27 mouse cellular contexts compared by ENCODE assay signal in the genomic region with DNA sequence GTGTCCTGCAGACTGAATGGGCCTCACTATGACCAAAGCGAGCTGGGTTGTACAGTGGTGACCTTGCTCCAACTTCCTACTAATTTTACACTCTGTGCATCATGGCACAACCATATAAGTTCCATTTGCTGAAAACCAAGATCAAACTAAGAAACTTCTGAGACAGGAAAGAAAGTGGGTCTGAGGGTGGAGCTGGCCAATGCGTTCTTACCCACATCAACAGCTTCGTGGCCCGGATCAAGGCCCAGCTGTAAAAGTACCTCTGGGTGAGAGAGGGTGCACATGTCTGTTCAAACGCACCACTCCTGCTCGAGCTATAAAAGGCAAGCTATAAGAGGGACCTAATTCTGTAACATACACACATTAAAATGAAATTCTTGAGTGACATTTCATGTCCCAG. TPM values are rescaled to one million over a fixed set of nuclear protein-coding genes. Genes with fewer than 3 reads are reported as not detected.
DNase-seq lines count a peak whose midpoint lies in the region; ATAC-seq and TF ChIP-seq lines count a peak whose summit lies in the region.
"Had no signal": no experiment of that assay in that cellular context is flagged by ENCODE, and none has a peak within 500 bp of the region (broad histone marks: within the 10 kb centered on the region; RNA-seq: fewer than 3 reads in every experiment).

No protein-coding gene starts in this region.

- H3K27ac ChIP-seq in spleen, adult 2 months (ENCODE audit: insufficient read depth, low read length), result peak overlapping the region; percentile 55; the same call in 1 of the 2 replicates
- H3K27ac ChIP-seq: embryonic facial prominence, embryonic 15.5 days; forebrain, embryonic 10.5 days; gastrocnemius, adult 2 months; hindbrain, embryonic 12.5 days had no signal

- ATAC-seq in megakaryocyte, adult 5-6 weeks (ENCODE audit: poor library complexity, severe bottlenecking), result 0 out of 2 replicates have a peak, but pooled peaks have one; percentile 21
- ATAC-seq: forebrain, embryonic 14.5 days; hindbrain, embryonic 16.5 days had no signal

- H3K27me3 ChIP-seq in spleen, adult 2 months (ENCODE audit: control insufficient read depth, insufficient read depth, low read length), result no peaks in the 10 kb centered on the region
- H3K27me3 ChIP-seq: embryonic facial prominence, embryonic 15.5 days; hindbrain, embryonic 12.5 days had no signal

- peak in 1 of 2 experiments; percentile 25 for DNase-seq in spleen, adult 2 months (ENCODE audit: low read depth in 1 of 2, low spot score in 2 of 2)
- DNase-seq in spleen, adult 18-20 months, result no peak
- DNase-seq in CD4-positive helper T cell, adult 2 months (ENCODE audit: low read depth, low spot score), result peak; percentile 76
- DNase-seq in T-cell, adult 2 months (ENCODE audit: low spot score), result peak; percentile 53
- DNase-seq in gastrocnemius, adult 8-10 months (ENCODE audit: low spot score in 2 of 2), result no peak
- DNase-seq in right cerebral cortex, postnatal 14 days, result no peak
- DNase-seq: adrenal gland, adult 8-10 months; adrenal gland, postnatal 36 days; cerebellum, adult 8-10 months; cerebellum, postnatal 14 days; embryo, embryonic 11 days; gastrocnemius, adult 2 months; gastrocnemius, postnatal 36 days; heart, adult 11 months; heart, postnatal 10 days; heart, postnatal 4 days had no signal

- H3K4me3 ChIP-seq in spleen, adult 2 months (ENCODE audit: extremely low read depth, insufficient read depth, insufficient read length), result no peak overlapping the region
- H3K4me3 ChIP-seq: embryonic facial prominence, embryonic 15.5 days; erythroblast, embryonic 14.5 days; forebrain, embryonic 10.5 days; gastrocnemius, adult 2 months; hindbrain, embryonic 12.5 days had no signal

- no peak for TF ChIP-seq CTCF in spleen, adult 2 months (IDR thresholded peaks at IDR 0.05; ENCODE audit: extremely low read depth, insufficient read depth, insufficient read length, insufficient replicate concordance)

- no peaks in the 10 kb centered on the region; the same call in 1 of the 2 replicates for H3K4me1 ChIP-seq in spleen, adult 2 months (ENCODE audit: control insufficient read depth, insufficient read depth, insufficient read length)
- H3K4me1 ChIP-seq: embryonic facial prominence, embryonic 15.5 days; forebrain, embryonic 10.5 days; hindbrain, embryonic 12.5 days had no signal

- TF ChIP-seq POLR2A in spleen, adult 2 months (IDR thresholded peaks at IDR 0.05; ENCODE audit: low read depth, low read length), result no peak

- 59% methylated on average over 6 of the region's 6 CpGs for WGBS in spleen, adult 2 months

- H3K36me3 ChIP-seq in spleen, adult 2 months (ENCODE audit: control insufficient read depth, insufficient read depth, low read length), result no peaks in the 10 kb centered on the region
- H3K36me3 ChIP-seq: embryonic facial prominence, embryonic 15.5 days; forebrain, embryonic 10.5 days; hindbrain, embryonic 12.5 days had no signal

RNA-seq across cellular contexts. Expression of a gene that starts 14.7 kb away (rescaled TPM):
- 52.9 and 69.7 TPM in 2 replicates for polyA plus RNA-seq in spleen, adult 2 months (2012; rRNA removed)
- 13.9 and 15.1 TPM in 2 replicates for total RNA-seq in megakaryocyte, adult 5-6 weeks (2015)
- total RNA-seq in megakaryocyte, adult 5-6 weeks (2017), result 10.2 and 11.5 TPM in 2 replicates
- total RNA-seq in gastrocnemius, adult 8-10 months (2022), result 10 to 100 TPM; 26.9 to 36.7 (median 27.8) TPM

RNA-seq across cellular contexts. Expression of a gene that starts 51.9 kb away (rescaled TPM):
- not detected in 2 replicates for polyA plus RNA-seq in spleen, adult 2 months (2012; rRNA removed)
- not detected in 2 replicates for total RNA-seq in megakaryocyte, adult 5-6 weeks (2015)
- not detected in 2 replicates for total RNA-seq in megakaryocyte, adult 5-6 weeks (2017)
- under 1 TPM; 0.11 to 0.89 (median 0.49) TPM for total RNA-seq in gastrocnemius, adult 8-10 months (2022)
- total RNA-seq: common myeloid progenitor, adult 5-6 weeks; MEL had no signal
- polyA plus RNA-seq: embryonic facial prominence, embryonic 11.5 days; erythroblast, embryonic 14.5 days; forebrain, embryonic 10.5 days; forebrain, embryonic 14.5 days; heart, embryonic 14.5 days; hindbrain, embryonic 12.5 days; hindbrain, embryonic 16.5 days had no signal

Comparison
In these comparisons a context has a peak if more than half of its experiments do, and no peak if none do; other contexts are left out.
1. DNase-seq: peak in CD4-positive helper T cell, adult 2 months (single experiment) and T-cell, adult 2 months (single experiment); none in spleen, adult 18-20 months (0 of 2), gastrocnemius, adult 8-10 months (0 of 2) and right cerebral cortex, postnatal 14 days (single experiment).